8 mouse cellular contexts compared by ENCODE assay signal in the genomic region with DNA sequence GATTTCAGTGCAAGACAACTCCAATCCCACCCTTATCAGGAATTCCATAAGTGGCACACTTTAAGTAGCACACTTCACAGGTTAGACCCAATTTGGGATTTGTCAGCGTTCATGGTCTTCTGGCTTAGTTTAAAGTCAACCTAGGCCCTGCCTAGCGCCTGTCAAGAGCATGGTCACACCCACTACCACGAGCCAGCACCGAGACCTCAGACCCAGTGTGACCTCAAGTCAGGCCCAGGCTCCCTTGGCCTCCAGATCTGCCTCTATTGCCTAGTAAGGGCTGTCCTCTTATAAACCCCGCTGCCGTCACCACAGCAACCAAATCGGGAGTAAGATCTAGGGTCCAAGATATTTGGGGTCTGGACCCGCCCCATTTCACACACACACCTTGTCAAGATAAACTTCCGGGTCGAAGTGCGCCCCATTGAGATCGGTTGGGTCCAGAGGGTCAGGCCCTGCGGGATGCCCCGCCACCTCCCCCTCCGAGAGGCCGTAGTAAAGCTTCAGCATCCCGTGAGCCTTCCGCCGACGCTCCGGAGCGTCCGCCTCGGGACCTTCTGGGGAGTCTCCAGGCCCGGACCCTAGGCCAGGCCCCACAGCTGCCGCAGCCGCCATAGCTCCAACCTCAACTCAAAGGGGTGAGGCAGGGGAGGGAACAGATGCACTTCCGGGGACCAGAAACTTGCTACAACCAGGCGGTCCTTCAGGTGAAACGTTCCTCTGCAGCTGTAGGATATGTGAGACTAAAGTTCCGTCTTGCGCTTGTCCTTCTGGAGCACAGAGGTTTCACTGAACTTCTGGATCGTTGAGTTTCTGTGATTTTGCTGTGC. TPM values are rescaled to one million over a fixed set of nuclear protein-coding genes. Genes with fewer than 3 reads are reported as not detected.
DNase-seq lines count a peak whose midpoint lies in the region; ATAC-seq and TF ChIP-seq lines count a peak whose summit lies in the region.

A gene (minus strand): TSS at position 668 of the 830 bp plus-strand sequence.

- intact Hi-C loops in left cerebral cortex, postnatal 4 days (cut with DNase I): no loop called here

- peak; percentile 90 for DNase-seq in adrenal gland, postnatal 14 days
- DNase-seq in embryonic facial prominence, embryonic 10.5 days (ENCODE audit: low spot score): peak; percentile 86
- DNase-seq in gonadal fat pad, adult 2 months (ENCODE audit: low read depth): no peak
- DNase-seq in left cerebral cortex, postnatal 4 days: peak; percentile 81
- DNase-seq in midbrain, embryonic 11.5 days (ENCODE audit: low spot score, missing footprints): peak; percentile 99
- DNase-seq in right cerebral cortex, postnatal 4 days: peak; percentile 74
- peak; percentile 91 for DNase-seq in yolk sac, embryonic 10.5 days (ENCODE audit: low spot score)

- peak within 1 kb of the TSS; percentile 70 for H3K4me3 ChIP-seq in embryonic facial prominence, embryonic 10.5 days
- H3K4me3 ChIP-seq in intestine, postnatal 0 days (ENCODE audit: low read depth, low read length): peak within 1 kb of the TSS; percentile 86
- H3K4me3 ChIP-seq in midbrain, embryonic 11.5 days (ENCODE audit: low read depth, low read length): peak within 1 kb of the TSS; percentile 52

- H3K27ac ChIP-seq in embryonic facial prominence, embryonic 10.5 days (replicated peaks): peak within 1 kb of the TSS; percentile 94
- peak within 1 kb of the TSS; percentile 84 for H3K27ac ChIP-seq in intestine, postnatal 0 days (ENCODE audit: low read depth, low read length)
- H3K27ac ChIP-seq in midbrain, embryonic 11.5 days (ENCODE audit: low read depth, low read length): peak within 1 kb of the TSS; percentile 38; the same call in 1 of the 2 replicates

- ATAC-seq in intestine, postnatal 0 days: peak; percentile 86
- peak; percentile 82 for ATAC-seq in midbrain, embryonic 11.5 days (ENCODE audit: low FRiP score)

- H3K9ac ChIP-seq in intestine, postnatal 0 days (ENCODE audit: low read depth, low read length): peak within 1 kb of the TSS; percentile 78
- H3K9ac ChIP-seq in midbrain, embryonic 11.5 days (ENCODE audit: low read length): peak within 1 kb of the TSS; percentile 71

- TF ChIP-seq CTCF in intestine, postnatal 0 days (IDR thresholded peaks at IDR 0.05; ENCODE audit: low read depth): no peak

- H3K9me3 ChIP-seq in embryonic facial prominence, embryonic 10.5 days: no peaks in the 10 kb centered on the region
- H3K9me3 ChIP-seq in intestine, postnatal 0 days (ENCODE audit: control insufficient read depth): no peaks in the 10 kb centered on the region
- no peaks in the 10 kb centered on the region for H3K9me3 ChIP-seq in midbrain, embryonic 11.5 days (ENCODE audit: control insufficient read depth, low read length)

- WGBS in embryonic facial prominence, embryonic 10.5 days: 2% methylated on average over 33 of the region's 33 CpGs
- under 1% methylated on average over 33 of the region's 33 CpGs for WGBS in intestine, postnatal 0 days
- 2% methylated on average over 33 of the region's 33 CpGs for WGBS in midbrain, embryonic 11.5 days

- H3K4me1 ChIP-seq in embryonic facial prominence, embryonic 10.5 days: peaks cover 19% of the 10 kb centered on the region
- H3K4me1 ChIP-seq in intestine, postnatal 0 days (replicated peaks; ENCODE audit: control insufficient read depth, insufficient read depth, low read length): 0 out of 2 replicates have a peak, but pooled peaks cover 5% of the 10 kb centered on the region
- H3K4me1 ChIP-seq in midbrain, embryonic 11.5 days (ENCODE audit: control insufficient read depth, insufficient read depth, low read length): peaks cover 6% of the 10 kb centered on the region

- H3K27me3 ChIP-seq in embryonic facial prominence, embryonic 10.5 days (replicated peaks; ENCODE audit: low read depth, poor library complexity, severe bottlenecking): no peaks in the 10 kb centered on the region
- no peaks in the 10 kb centered on the region for H3K27me3 ChIP-seq in intestine, postnatal 0 days (replicated peaks; ENCODE audit: control insufficient read depth, insufficient read depth, low read length)
- H3K27me3 ChIP-seq in midbrain, embryonic 11.5 days (ENCODE audit: control insufficient read depth, insufficient read depth, low read length): no peaks in the 10 kb centered on the region

- H3K4me2 ChIP-seq in intestine, postnatal 0 days (replicated peaks; ENCODE audit: low read depth): peak within 1 kb of the TSS; percentile 87
- H3K4me2 ChIP-seq in midbrain, embryonic 11.5 days: peak within 1 kb of the TSS; percentile 89

- H3K36me3 ChIP-seq in embryonic facial prominence, embryonic 10.5 days (replicated peaks): peaks cover 56% of the 10 kb centered on the region
- H3K36me3 ChIP-seq in intestine, postnatal 0 days (ENCODE audit: control insufficient read depth, insufficient read depth): peaks cover 26% of the 10 kb centered on the region
- H3K36me3 ChIP-seq in midbrain, embryonic 11.5 days (ENCODE audit: control insufficient read depth, insufficient read depth, low read length): peaks cover 7% of the 10 kb centered on the region

RNA-seq across cellular contexts. Expression of the gene that starts here (rescaled TPM):
- 44.9 and 47.9 TPM in 2 replicates for total RNA-seq in adrenal gland, postnatal 14 days (2021)
- polyA plus RNA-seq in embryonic facial prominence, embryonic 10.5 days (2016; fragmentation: Nextera tagmentation; extraction: Ambion mirVana): 70.5 and 71.9 TPM in 2 replicates
- polyA plus RNA-seq in gonadal fat pad, adult 2 months (2012; rRNA removed): 56.9 and 64.6 TPM in 2 replicates
- 35.9 and 42.4 TPM in 2 replicates for polyA plus RNA-seq in intestine, postnatal 0 days (2015; fragmentation: Nextera tagmentation; extraction: Ambion mirVana)
- total RNA-seq in left cerebral cortex, postnatal 4 days (2021): 10 to 100 TPM; 96.6 to 96.8 TPM
- polyA plus RNA-seq in midbrain, embryonic 11.5 days (2014; fragmentation: Nextera tagmentation; extraction: Ambion mirVana): 37.4 and 48.3 TPM in 2 replicates

Comparison
In these comparisons a context has a peak if more than half of its experiments do, and no peak if none do; other contexts are left out.
1. H3K27ac ChIP-seq: peak in every context shown above with its lines; median percentile 94 in embryonic facial prominence, embryonic 10.5 days; 84 in intestine, postnatal 0 days; 38 in midbrain, embryonic 11.5 days.